Mouse (Mus musculus) intestine, postnatal 0 days (tissue): ENCODE data around the gene Spred3. TPM values are rescaled to one million over a fixed set of nuclear protein-coding genes. Genes with fewer than 3 reads are reported as not detected.
"Not testable (repeated sequence)": the region's sequence is repeated elsewhere in the genome, so short reads cannot be mapped to it uniquely, and the experiment has no call there.

Source experiments
- ATAC-seq: fragments of 200-750 bp; cut with Nextera tagmentation; 2 replicates; pipeline ENCODE4 v1.8.0; 2017; ENCODE audit warnings: mild to moderate bottlenecking, moderate TSS enrichment, moderate library complexity
- H3K27ac ChIP-seq: fragments of 300-500 bp; sonication (generic); 2 replicates; pipeline ENCODE4 v1.5.1; 2014; ENCODE audit warnings: mild to moderate bottlenecking, low read depth, low read length, moderate library complexity
- H3K27me3 ChIP-seq: fragments of 300-500 bp; sonication (generic); replicated peaks from 2 replicates; pipeline ENCODE4 v1.6.1; 2014; ENCODE audit warnings: low read length, mixed read lengths; ENCODE audit not compliant: control insufficient read depth, insufficient read depth
- H3K36me3 ChIP-seq: fragments of 300-500 bp; sonication (generic); 2 replicates; pipeline ENCODE4 v1.6.1; 2014; ENCODE audit warnings: mild to moderate bottlenecking, moderate library complexity; ENCODE audit not compliant: control insufficient read depth, insufficient read depth
- H3K4me1 ChIP-seq: fragments of 300-500 bp; sonication (generic); replicated peaks from 2 replicates; pipeline ENCODE4 v1.6.1; 2014; ENCODE audit warnings: antibody characterized with exemption, low read length, mixed read lengths; ENCODE audit not compliant: control insufficient read depth, insufficient read depth
- H3K4me2 ChIP-seq: fragments of 300-500 bp; sonication (generic); replicated peaks from 2 replicates; pipeline ENCODE4 v1.6.1; 2014; ENCODE audit warnings: low read depth, mild to moderate bottlenecking, moderate library complexity
- H3K4me3 ChIP-seq: fragments of 300-500 bp; sonication (generic); 2 replicates; pipeline ENCODE4 v1.5.1; 2014; ENCODE audit warnings: low read depth, low read length
- H3K9ac ChIP-seq: fragments of 300-500 bp; sonication (generic); 2 replicates; pipeline ENCODE4 v1.6.1; 2014; ENCODE audit warnings: mild to moderate bottlenecking, low read depth, low read length
- H3K9me3 ChIP-seq: fragments of 300-500 bp; sonication (generic); 2 replicates; pipeline ENCODE4 v1.6.1; 2016; ENCODE audit warnings: mixed run types; ENCODE audit not compliant: control insufficient read depth
- CTCF ChIP-seq: sonication (generic); IDR thresholded peaks from 2 replicates; pipeline ENCODE4 v1.5.1; 2016; ENCODE audit warnings: low read depth, mild to moderate bottlenecking, control low read depth, antibody characterized with exemption, moderate library complexity
- WGBS: fragments of 180-500 bp; shearing (Covaris S2); extraction: QIAGEN DNeasy Blood & Tissue Kit; methylation state at CpG from one replicate; pipeline ENCODE4 v1.1.7; 2014; 5-methylcytosine and 5-hydroxymethylcytosine counted together
- polyA plus RNA-seq: library from polyadenylated mRNA; unstranded; fragments of >200 nt; fragmentation: Nextera tagmentation; extraction: Ambion mirVana; gene quantifications from 2 replicates; pipeline ENCODE4 v1.2.1, GENCODE M21; 2015

The Spred3 gene
- polyA plus RNA-seq, 1 experiment from 2014 or later = 0.52 TPM

DNA sequence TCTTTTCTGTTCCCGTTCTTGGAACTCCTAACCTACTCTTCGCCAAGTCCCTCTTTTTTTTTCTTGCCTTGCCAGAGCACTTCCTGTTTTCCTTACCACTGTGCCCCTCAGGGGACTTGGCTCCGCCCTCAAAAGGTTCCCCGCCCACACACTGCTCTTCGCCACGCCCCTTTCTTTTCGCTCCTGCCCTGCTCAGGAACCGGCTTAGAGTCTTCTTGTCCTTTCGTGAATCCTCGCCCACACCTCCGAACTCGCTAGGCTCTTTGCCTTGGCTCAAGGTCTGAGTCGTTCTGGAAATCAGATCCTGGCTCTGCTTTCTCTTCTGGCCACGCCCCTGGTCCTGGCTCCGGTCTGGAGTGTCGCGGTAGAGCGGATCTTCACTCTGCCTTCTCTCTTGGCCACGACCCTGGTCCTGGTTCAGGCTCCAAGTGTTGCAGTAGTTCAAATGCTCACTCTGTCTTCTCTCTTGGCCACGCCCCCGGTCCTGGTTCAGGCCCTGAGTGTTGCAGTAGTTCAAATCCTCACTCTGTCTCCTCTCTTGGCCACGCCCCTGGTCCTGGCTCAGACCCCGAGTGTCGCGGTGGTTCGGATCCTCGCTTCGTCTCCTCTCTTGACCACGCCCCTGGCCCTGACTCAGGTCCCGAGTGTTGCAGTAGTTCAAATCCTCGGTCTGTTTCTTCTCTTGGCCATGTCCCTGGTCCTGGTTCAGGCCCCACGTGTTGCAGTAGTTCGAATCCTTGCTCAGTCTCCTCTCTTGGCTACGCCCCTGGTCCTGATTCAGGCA is 41.4 kb upstream of the Spred3 start:
- no peak overlapping the region for H3K9ac ChIP-seq
- H3K4me1 ChIP-seq = no peaks in the 10 kb centered on the region
- H3K36me3 ChIP-seq = no peaks in the 10 kb centered on the region
- 7% methylated on average over 34 of the region's 34 CpGs for WGBS
- H3K4me3 ChIP-seq = peak overlapping the region; percentile 38
- H3K9me3 ChIP-seq = peaks cover 8% of the 10 kb centered on the region; the same call in 1 of the 2 replicates
- ATAC-seq = peak; percentile 92
- H3K27me3 ChIP-seq = no peaks in the 10 kb centered on the region
- no peak for TF ChIP-seq CTCF
- H3K27ac ChIP-seq = peak overlapping the region; percentile 62
- H3K4me2 ChIP-seq = peak overlapping the region; percentile 62

DNA sequence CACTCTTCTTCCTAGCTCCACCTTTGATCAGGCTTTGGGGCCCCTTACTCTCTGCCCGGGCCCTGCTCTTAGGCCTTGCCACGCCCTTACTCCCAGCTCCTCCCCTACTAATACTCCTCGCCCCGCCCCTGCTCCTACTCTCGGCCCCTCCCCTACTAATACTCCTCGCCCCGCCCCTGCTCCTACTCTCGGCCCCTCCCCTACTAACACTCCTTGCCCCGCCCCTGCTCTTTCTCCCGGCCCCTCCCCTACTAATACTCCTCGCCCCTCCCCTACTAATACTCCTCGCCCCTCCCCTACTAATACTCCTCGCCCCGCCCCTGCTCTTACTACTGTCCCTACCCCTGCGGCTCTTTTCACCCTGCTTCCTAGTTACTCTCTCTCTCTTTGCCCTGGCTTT is 40.8 kb upstream of the Spred3 start:
- ATAC-seq = peak; percentile 69
- H3K27me3 ChIP-seq, H3K9me3 ChIP-seq, H3K36me3 ChIP-seq, H3K4me1 ChIP-seq, H3K9ac ChIP-seq: not testable (repeated sequence)
- Histone ChIP-seq H3K4me2 (peak overlapping the region; percentile 62), H3K4me3 (peak overlapping the region; percentile 38), H3K27ac (peak overlapping the region; percentile 62; the same call in 1 of the 2 replicates)
- 26% methylated on average over 15 of the region's 15 CpGs for WGBS

DNA sequence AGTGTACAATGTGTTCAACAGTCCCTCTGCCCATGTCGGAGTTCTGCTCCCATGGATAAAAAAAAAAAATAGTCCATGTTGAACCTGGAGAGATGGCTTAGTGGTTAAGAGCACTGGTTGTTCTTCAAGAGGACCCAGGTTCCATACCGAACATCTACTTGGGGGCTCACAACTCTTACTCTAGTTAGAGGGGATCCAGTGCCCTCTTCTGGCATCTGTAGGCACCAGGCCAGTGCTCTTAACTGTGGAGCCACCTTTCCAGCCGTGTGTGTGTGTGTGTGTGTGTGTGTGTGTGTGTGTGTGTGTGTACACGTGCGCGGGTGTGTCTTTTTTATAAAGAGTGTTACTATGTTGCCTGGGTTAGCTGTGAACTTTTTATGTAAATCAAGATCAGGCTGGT is 32.4 kb upstream of the Spred3 start:
- no peak for TF ChIP-seq CTCF
- Histone ChIP-seq H3K4me3 (no peak overlapping the region), H3K27me3 (no peaks in the 10 kb centered on the region), H3K4me1 (no peaks in the 10 kb centered on the region), H3K9ac (no peak overlapping the region), H3K36me3 (no peaks in the 10 kb centered on the region), H3K4me2 (no peak overlapping the region), H3K9me3 (no peaks in the 10 kb centered on the region), H3K27ac (no peak overlapping the region)
- 74% methylated on average over 6 of the region's 6 CpGs for WGBS
- no peak for ATAC-seq

DNA sequence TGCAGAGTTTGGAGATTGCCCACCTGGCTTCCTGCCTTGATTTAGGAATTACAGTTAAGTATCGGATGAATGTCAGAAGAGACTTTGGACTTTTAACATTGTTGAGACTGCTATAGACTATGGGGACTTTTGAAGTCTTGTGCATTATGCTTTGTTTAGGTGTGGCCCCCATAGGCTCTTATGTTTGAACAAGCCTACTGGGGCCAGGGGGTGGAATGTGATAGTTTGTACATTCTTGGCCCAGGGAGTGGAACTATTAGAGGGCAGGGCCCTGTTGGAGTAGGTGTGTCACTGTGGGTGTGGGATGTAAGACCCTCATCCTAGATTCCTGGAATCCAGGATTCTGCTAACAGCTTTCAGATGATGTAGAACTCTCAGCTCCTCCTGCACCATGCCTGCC is 24.0 kb upstream of the Spred3 start:
- not testable (repeated sequence) for H3K4me3 ChIP-seq, H3K4me1 ChIP-seq, H3K9ac ChIP-seq, H3K9me3 ChIP-seq, H3K36me3 ChIP-seq, H3K27me3 ChIP-seq, H3K4me2 ChIP-seq, H3K27ac ChIP-seq
- 58% methylated on average over 1 of the region's 1 CpGs for WGBS
- peak; percentile 64 for ATAC-seq

DNA sequence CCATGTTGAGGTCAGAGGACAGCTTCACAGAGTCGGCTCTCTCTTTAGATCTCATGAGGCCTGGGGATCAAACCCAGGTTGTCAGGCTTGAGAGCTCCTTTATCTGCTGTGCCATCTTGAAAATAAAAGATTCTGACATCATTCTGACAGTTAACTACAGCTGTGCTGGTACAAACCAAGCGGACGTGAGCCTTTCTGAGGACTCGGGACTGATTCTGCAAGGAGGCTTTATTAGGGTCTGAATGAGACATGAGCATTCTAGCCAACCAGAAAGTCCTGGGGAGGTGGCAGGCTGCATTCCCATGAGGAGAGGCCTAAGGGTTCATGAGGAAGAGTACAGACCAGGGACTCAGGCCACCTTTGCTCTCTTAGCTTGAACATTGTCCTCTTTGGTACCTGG is 11.1 kb upstream of the Spred3 start:
- WGBS = 91% methylated on average over 4 of the region's 4 CpGs
- H3K27me3 ChIP-seq, H3K4me3 ChIP-seq, H3K27ac ChIP-seq, H3K9me3 ChIP-seq, H3K4me1 ChIP-seq, H3K9ac ChIP-seq, ATAC-seq, H3K36me3 ChIP-seq, H3K4me2 ChIP-seq: not testable (repeated sequence)

DNA sequence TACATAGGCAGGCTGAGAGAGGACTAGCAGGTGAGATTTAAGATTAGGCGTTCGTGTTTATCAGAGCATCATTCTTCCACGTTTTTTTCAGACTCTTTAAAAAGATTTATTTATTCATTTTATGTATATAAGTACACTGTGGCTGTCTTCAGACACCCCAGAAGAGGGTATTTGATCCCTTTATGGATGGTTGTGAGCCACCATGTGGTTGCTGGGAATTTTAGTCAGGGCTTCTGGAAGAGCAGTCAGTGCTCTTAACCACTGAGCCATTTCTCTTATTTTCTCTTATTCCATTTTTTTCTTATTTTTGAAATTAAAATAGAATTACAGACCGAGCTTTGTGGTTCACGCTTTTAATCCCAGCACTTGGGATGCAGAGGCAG is 10.6 kb upstream of the Spred3 start:
- Histone ChIP-seq H3K4me2 (peak overlapping the region; percentile 78), H3K9me3 (no peaks in the 10 kb centered on the region), H3K36me3 (peaks cover 14% of the 10 kb centered on the region), H3K4me3 (peak overlapping the region; percentile 84), H3K27me3 (no peaks in the 10 kb centered on the region), H3K4me1 (peaks cover 5% of the 10 kb centered on the region; the same call in 1 of the 2 replicates), H3K27ac (no peak overlapping the region), H3K9ac (no peak overlapping the region)
- no peak for TF ChIP-seq CTCF
- 38% methylated on average over 5 of the region's 5 CpGs for WGBS
- no peak for ATAC-seq
